25 mouse cellular contexts compared by ENCODE assay signal in the genomic region with DNA sequence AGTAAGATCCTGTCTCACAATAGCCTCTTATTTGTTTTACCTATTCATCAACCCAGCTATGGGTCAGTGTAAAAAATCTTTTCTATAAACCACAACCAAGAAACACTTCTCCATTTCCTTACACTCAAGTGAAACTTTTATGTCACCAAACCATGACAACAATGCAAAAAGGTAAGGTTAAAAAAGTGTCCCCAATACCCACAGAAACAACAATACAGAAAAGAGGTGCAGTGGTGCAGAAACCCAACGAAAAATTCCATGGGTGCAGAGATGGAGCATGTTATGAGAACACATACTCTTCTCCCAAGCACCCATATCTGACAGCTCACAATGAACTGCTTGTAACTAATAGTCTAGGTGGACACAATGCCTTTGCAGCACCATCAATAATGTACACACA. TPM values are rescaled to one million over a fixed set of nuclear protein-coding genes. Genes with fewer than 3 reads are reported as not detected.
A peak's percentile ranks its signal among the peaks of the same experiment; 100 is the strongest.
DNase-seq lines count a peak whose midpoint lies in the region; ATAC-seq and TF ChIP-seq lines count a peak whose summit lies in the region.
"Had no signal": no experiment of that assay in that cellular context is flagged by ENCODE, and none has a peak within 500 bp of the region (broad histone marks: within the 10 kb centered on the region; RNA-seq: fewer than 3 reads in every experiment).

No protein-coding gene starts in this region.

- H3K27ac ChIP-seq in spleen, adult 2 months (ENCODE audit: insufficient read depth, low read length), result peak overlapping the region; percentile 18; the same call in 1 of the 2 replicates
- H3K27ac ChIP-seq in CH12.LX (ENCODE audit: insufficient read depth, low read depth), result no peak overlapping the region
- H3K27ac ChIP-seq in midbrain, embryonic 11.5 days (ENCODE audit: low read depth, low read length), result no peak overlapping the region
- H3K27ac ChIP-seq: embryonic facial prominence, embryonic 13.5 days; embryonic facial prominence, embryonic 15.5 days; forebrain, embryonic 10.5 days; forebrain, embryonic 12.5 days had no signal

- H3K79me2 ChIP-seq in CH12.LX (replicated peaks; ENCODE audit: control insufficient read depth, extremely low read depth, insufficient read depth, poor library complexity, severe bottlenecking), result no peaks in the 10 kb centered on the region

- peaks cover 12% of the 10 kb centered on the region for H3K36me3 ChIP-seq in spleen, adult 2 months (ENCODE audit: control insufficient read depth, insufficient read depth, low read length)
- H3K36me3 ChIP-seq in CH12.LX (replicated peaks in 1 of 2; ENCODE audit: control insufficient read depth in 1 of 2, insufficient read depth in 1 of 2, low read length in 1 of 2), result peaks cover 22 to 53% of the 10 kb centered on the region in 2 experiments
- H3K36me3 ChIP-seq in splenic B cell, adult 2 months (ENCODE audit: control insufficient read depth, insufficient read depth, low read length, poor library complexity, severe bottlenecking), result peaks cover 18% of the 10 kb centered on the region; the same call in 1 of the 2 replicates
- peaks cover 6% of the 10 kb centered on the region; the same call in 1 of the 2 replicates for H3K36me3 ChIP-seq in midbrain, embryonic 11.5 days (ENCODE audit: control insufficient read depth, insufficient read depth, low read length)

- H3K4me1 ChIP-seq in spleen, adult 2 months (ENCODE audit: control insufficient read depth, insufficient read depth, insufficient read length), result peaks cover 7% of the 10 kb centered on the region; the same call in 1 of the 2 replicates
- peaks cover 0 to 12% of the 10 kb centered on the region in 2 experiments; a peak in 1 of 4 replicates for H3K4me1 ChIP-seq in CH12.LX (ENCODE audit: control insufficient read depth in 1 of 2, insufficient read depth in 2 of 2)
- no peaks in the 10 kb centered on the region for H3K4me1 ChIP-seq in midbrain, embryonic 11.5 days (ENCODE audit: control insufficient read depth, insufficient read depth, low read length)
- H3K4me1 ChIP-seq: embryonic facial prominence, embryonic 13.5 days; embryonic facial prominence, embryonic 15.5 days; forebrain, embryonic 10.5 days; forebrain, embryonic 12.5 days had no signal

- ATAC-seq in midbrain, embryonic 11.5 days (ENCODE audit: low FRiP score), result no peak
- ATAC-seq: CD4-positive, CD25-positive, alpha-beta regulatory T cell, adult 4 months; forebrain, embryonic 14.5 days; forebrain, embryonic 16.5 days had no signal

- no peak for TF ChIP-seq POLR2A in spleen, adult 2 months (IDR thresholded peaks at IDR 0.05; ENCODE audit: low read depth, low read length)
- TF ChIP-seq POLR2A in CH12.LX (IDR thresholded peaks at IDR 0.05; ENCODE audit: low read depth, low read length), result no peak

- no peaks in the 10 kb centered on the region for H3K27me3 ChIP-seq in spleen, adult 2 months (ENCODE audit: control insufficient read depth, insufficient read depth, low read length)
- no peaks in the 10 kb centered on the region for H3K27me3 ChIP-seq in CH12.LX (replicated peaks)
- no peaks in the 10 kb centered on the region for H3K27me3 ChIP-seq in splenic B cell, adult 2 months (ENCODE audit: control insufficient read depth, insufficient read depth, low read length, poor library complexity, severe bottlenecking)
- no peaks in the 10 kb centered on the region for H3K27me3 ChIP-seq in midbrain, embryonic 11.5 days (ENCODE audit: control insufficient read depth, insufficient read depth, low read length)
- H3K27me3 ChIP-seq: embryonic facial prominence, embryonic 13.5 days; embryonic facial prominence, embryonic 15.5 days; forebrain, embryonic 12.5 days had no signal

- 43% methylated on average over 1 of the region's 1 CpGs for WGBS in spleen, adult 2 months
- WGBS in midbrain, embryonic 11.5 days, result 79% methylated on average over 1 of the region's 1 CpGs

- DNase-seq in spleen, adult 2 months (ENCODE audit: low read depth in 1 of 2, low spot score in 2 of 2), result peak in 1 of 2 experiments; percentile 44
- DNase-seq in spleen, adult 12 weeks (ENCODE audit: low spot score), result no peak
- peak; percentile 57 for DNase-seq in A20 (ENCODE audit: low read depth, low spot score)
- DNase-seq in CH12.LX (ENCODE audit: extremely low read depth), result no peak
- DNase-seq in splenic B cell, adult 2 months (ENCODE audit: low read depth, low spot score), result peak; percentile 44
- DNase-seq in midbrain, embryonic 11.5 days (ENCODE audit: low spot score, missing footprints), result no peak
- no peak for DNase-seq in ovary, postnatal 14 days (ENCODE audit: low spot score)
- DNase-seq: adrenal gland, adult 2 months; adrenal gland, postnatal 10 days; adrenal gland, postnatal 25 days; cerebellum, adult 11 months; cerebellum, adult 18-20 months; cerebellum, adult 8-10 months; cerebellum, adult 9-11 months; cerebellum, postnatal 14 days; cerebellum, postnatal 36 days; embryo, embryonic 11 days had no signal

- 0 out of 2 replicates have a peak, but pooled peaks have one; percentile 28 for TF ChIP-seq EP300 in CH12.LX (IDR thresholded peaks at IDR 0.05; ENCODE audit: low read length)

- in situ Hi-C loops in CH12.LX (cut with MboI; ENCODE audit: low pct_ligation_motif_present, low pct_unique_long_range_greater_than_20kb, low sequenced_read_pairs), result no loop called here

- H3K9ac ChIP-seq in CH12.LX (ENCODE audit: insufficient read depth, low read depth), result no peak overlapping the region
- no peak overlapping the region for H3K9ac ChIP-seq in midbrain, embryonic 11.5 days (ENCODE audit: low read length)
- H3K9ac ChIP-seq: embryonic facial prominence, embryonic 13.5 days; embryonic facial prominence, embryonic 15.5 days; forebrain, embryonic 12.5 days had no signal

- no peak for TF ChIP-seq CTCF in spleen, adult 2 months (IDR thresholded peaks at IDR 0.05; ENCODE audit: extremely low read depth, insufficient read depth, insufficient read length, insufficient replicate concordance)
- TF ChIP-seq CTCF in CH12.LX (conservative IDR thresholded peaks at IDR 0.05 in 1 of 2, IDR thresholded peaks at IDR 0.05 in 1 of 2; ENCODE audit: low read depth in 2 of 2, low read length in 2 of 2), result no peak

- no peaks in the 10 kb centered on the region for H3K9me3 ChIP-seq in CH12.LX (replicated peaks; ENCODE audit: low read length)
- no peaks in the 10 kb centered on the region for H3K9me3 ChIP-seq in midbrain, embryonic 11.5 days (ENCODE audit: control insufficient read depth, low read length)
- H3K9me3 ChIP-seq: embryonic facial prominence, embryonic 13.5 days; embryonic facial prominence, embryonic 15.5 days; forebrain, embryonic 10.5 days; forebrain, embryonic 12.5 days had no signal

- H3K4me2 ChIP-seq in CH12.LX (ENCODE audit: insufficient read depth, low read depth, poor library complexity, severe bottlenecking), result no peak overlapping the region
- no peak overlapping the region for H3K4me2 ChIP-seq in midbrain, embryonic 11.5 days
- H3K4me2 ChIP-seq: embryonic facial prominence, embryonic 13.5 days; embryonic facial prominence, embryonic 15.5 days; forebrain, embryonic 12.5 days had no signal

- no peak for TF ChIP-seq RAD21 in CH12.LX (IDR thresholded peaks at IDR 0.05; ENCODE audit: low read depth, low read length)

- dilution Hi-C loops in CH12.LX (cut with MboI; ENCODE audit: extremely low pct_ligation_motif_present, extremely low pct_unique_long_range_greater_than_20kb, low sequenced_read_pairs), result no loop called here

- H3K4me3 ChIP-seq in spleen, adult 2 months (ENCODE audit: extremely low read depth, insufficient read depth, insufficient read length), result no peak overlapping the region
- no peak overlapping the region for H3K4me3 ChIP-seq in CH12.LX (replicated peaks in 1 of 3; ENCODE audit: low read depth in 2 of 3, low read length in 2 of 3, poor library complexity in 1 of 3)
- H3K4me3 ChIP-seq in midbrain, embryonic 11.5 days (ENCODE audit: low read depth, low read length), result no peak overlapping the region
- H3K4me3 ChIP-seq: embryonic facial prominence, embryonic 13.5 days; embryonic facial prominence, embryonic 15.5 days; erythroblast, embryonic 14.5 days; forebrain, embryonic 10.5 days; forebrain, embryonic 12.5 days had no signal

TF ChIP-seq in CH12.LX, 34 proteins besides CTCF, POLR2A, EP300 and RAD21:
- TF ChIP-seq MAFK (IDR thresholded peaks at IDR 0.05; ENCODE audit: insufficient replicate concordance, low read length) (no peak), ETS1 (conservative IDR thresholded peaks at IDR 0.05; ENCODE audit: low read depth, low read length) (no peak), USF2 (conservative IDR thresholded peaks at IDR 0.05; ENCODE audit: low read depth, low read length) (no peak)

RNA-seq across cellular contexts. Expression of gene Dhx40, which starts 13.4 kb away (rescaled TPM):
- polyA plus RNA-seq in spleen, adult 2 months (2012; rRNA removed), result 2.1 and 2.4 TPM in 2 replicates
- total RNA-seq in CH12.LX (2012; rRNA removed) (12.3 and 12.6 TPM in 2 replicates), CH12.LX (2014; rRNA removed) (20.3 and 23.3 TPM in 2 replicates)
- polyA plus RNA-seq in CH12.LX (2012; ENCODE audit: insufficient read length, low read depth), result 15.5 and 15.6 TPM in 2 replicates
- 55.0 and 57.8 TPM in 2 replicates for polyA plus RNA-seq in midbrain, embryonic 11.5 days (2014; fragmentation: Nextera tagmentation; extraction: Ambion mirVana)

RNA-seq across cellular contexts. Expression of gene Cltc, which starts 36.8 kb away (rescaled TPM):
- polyA plus RNA-seq in spleen, adult 2 months (2012; rRNA removed), result 44.9 and 50.4 TPM in 2 replicates
- total RNA-seq in CH12.LX (2012; rRNA removed), result 140 and 174 TPM in 2 replicates
- 284 and 303 TPM in 2 replicates for total RNA-seq in CH12.LX (2014; rRNA removed)
- 219 and 256 TPM in 2 replicates for polyA plus RNA-seq in CH12.LX (2012; ENCODE audit: insufficient read length, low read depth)
- polyA plus RNA-seq in midbrain, embryonic 11.5 days (2014; fragmentation: Nextera tagmentation; extraction: Ambion mirVana), result 173 and 189 TPM in 2 replicates

Comparison
In these comparisons a context has a peak if more than half of its experiments do, and no peak if none do; other contexts are left out.
1. DNase-seq: peak in A20 (single experiment) and splenic B cell, adult 2 months (single experiment); none in spleen, adult 12 weeks (single experiment), CH12.LX (single experiment), midbrain, embryonic 11.5 days (single experiment) and ovary, postnatal 14 days (single experiment).